In genomic region chr17:26417770-26418421, GRCm38 (mm10) we compare ENCODE assay signal across 30 mouse cellular contexts. TPM values are rescaled to one million over a fixed set of nuclear protein-coding genes. Genes with fewer than 3 reads are reported as not detected.
DNase-seq lines count a peak whose midpoint lies in the region; ATAC-seq and TF ChIP-seq lines count a peak whose summit lies in the region.
"Had no signal": no experiment of that assay in that cellular context is flagged by ENCODE, and none has a peak within 500 bp of the region (broad histone marks: within the 10 kb centered on the region; RNA-seq: fewer than 3 reads in every experiment).

No protein-coding gene starts in this region.

- H3K4me1 ChIP-seq in kidney, adult 2 months (ENCODE audit: control insufficient read depth, insufficient read depth, low read length) = peaks cover 61% of the 10 kb centered on the region
- peaks cover 8% of the 10 kb centered on the region; the same call in 1 of the 2 replicates for H3K4me1 ChIP-seq in kidney, embryonic 14.5 days (ENCODE audit: control insufficient read depth, insufficient read depth, low read length)
- H3K4me1 ChIP-seq in midbrain, embryonic 11.5 days (ENCODE audit: control insufficient read depth, insufficient read depth, low read length) = peaks cover 10% of the 10 kb centered on the region; the same call in 1 of the 2 replicates
- H3K4me1 ChIP-seq in midbrain, embryonic 10.5 days = peaks cover 22% of the 10 kb centered on the region

- H3K9ac ChIP-seq in kidney, embryonic 14.5 days (ENCODE audit: low read depth, low read length) = no peak overlapping the region
- no peak overlapping the region for H3K9ac ChIP-seq in midbrain, embryonic 11.5 days (ENCODE audit: low read length)
- H3K9ac ChIP-seq: embryonic facial prominence, embryonic 15.5 days; forebrain, embryonic 12.5 days; forebrain, postnatal 0 days; heart, embryonic 15.5 days; hindbrain, embryonic 12.5 days; limb, embryonic 12.5 days; liver, embryonic 15.5 days; midbrain, embryonic 12.5 days; neural tube, embryonic 12.5 days had no signal

- H3K4me3 ChIP-seq in kidney, adult 2 months (ENCODE audit: insufficient read depth, low read depth, low read length) = no peak overlapping the region
- H3K4me3 ChIP-seq in kidney, embryonic 14.5 days (ENCODE audit: low read length) = no peak overlapping the region
- H3K4me3 ChIP-seq in midbrain, embryonic 11.5 days (ENCODE audit: low read depth, low read length) = no peak overlapping the region
- H3K4me3 ChIP-seq in midbrain, embryonic 10.5 days = no peak overlapping the region
- H3K4me3 ChIP-seq: embryonic facial prominence, embryonic 10.5 days; embryonic facial prominence, embryonic 15.5 days; forebrain, embryonic 12.5 days; heart, embryonic 10.5 days; heart, embryonic 15.5 days; hindbrain, embryonic 12.5 days; layer of hippocampus, adult 2 months; left cerebral cortex, adult 2 months; limb, embryonic 12.5 days; liver, embryonic 15.5 days; midbrain, embryonic 12.5 days; myocyte; neural tube, embryonic 12.5 days had no signal

- TF ChIP-seq CTCF in kidney, adult 2 months (conservative IDR thresholded peaks at IDR 0.05; ENCODE audit: insufficient read depth, insufficient read length, low read depth, low read length) = no peak

- WGBS in kidney, adult 2 months = 54% methylated on average over 6 of the region's 6 CpGs
- WGBS in kidney, embryonic 14.5 days = 80% methylated on average over 6 of the region's 6 CpGs
- WGBS in midbrain, embryonic 11.5 days = 82% methylated on average over 6 of the region's 6 CpGs
- WGBS in midbrain, embryonic 10.5 days = 82% methylated on average over 6 of the region's 6 CpGs

- peak overlapping the region; percentile 53 for H3K27ac ChIP-seq in kidney, adult 2 months (ENCODE audit: insufficient read depth, low read depth, low read length)
- H3K27ac ChIP-seq in kidney, embryonic 14.5 days (ENCODE audit: low read depth, low read length) = no peak overlapping the region
- no peak overlapping the region for H3K27ac ChIP-seq in midbrain, embryonic 11.5 days (ENCODE audit: low read depth, low read length)
- no peak overlapping the region for H3K27ac ChIP-seq in midbrain, embryonic 10.5 days (replicated peaks)
- H3K27ac ChIP-seq: embryonic facial prominence, embryonic 10.5 days; embryonic facial prominence, embryonic 15.5 days; forebrain, embryonic 12.5 days; heart, embryonic 10.5 days; heart, embryonic 15.5 days; hindbrain, embryonic 12.5 days; left cerebral cortex, adult 2 months; limb, embryonic 12.5 days; liver, embryonic 15.5 days; midbrain, embryonic 12.5 days; neural tube, embryonic 12.5 days had no signal

- no peak overlapping the region for H3K4me2 ChIP-seq in kidney, embryonic 14.5 days (replicated peaks; ENCODE audit: low read depth, low read length)
- H3K4me2 ChIP-seq in midbrain, embryonic 11.5 days = no peak overlapping the region
- H3K4me2 ChIP-seq: embryonic facial prominence, embryonic 15.5 days; forebrain, embryonic 12.5 days; heart, embryonic 15.5 days; hindbrain, embryonic 12.5 days; limb, embryonic 12.5 days; liver, embryonic 15.5 days; midbrain, embryonic 12.5 days; neural tube, embryonic 12.5 days had no signal

- no peaks in the 10 kb centered on the region for H3K27me3 ChIP-seq in kidney, adult 2 months (replicated peaks; ENCODE audit: control insufficient read depth, insufficient read depth, low read length)
- H3K27me3 ChIP-seq in kidney, embryonic 14.5 days (ENCODE audit: control insufficient read depth, insufficient read depth, low read length) = peaks cover 8% of the 10 kb centered on the region
- H3K27me3 ChIP-seq in midbrain, embryonic 11.5 days (ENCODE audit: control insufficient read depth, insufficient read depth, low read length) = peaks cover 31% of the 10 kb centered on the region
- H3K27me3 ChIP-seq in midbrain, embryonic 10.5 days (ENCODE audit: low read depth, poor library complexity, severe bottlenecking) = peaks cover 67% of the 10 kb centered on the region
- H3K27me3 ChIP-seq: heart, embryonic 15.5 days had no signal

- ATAC-seq in kidney, embryonic 14.5 days (ENCODE audit: low FRiP score, low TSS enrichment) = no peak
- no peak for ATAC-seq in midbrain, embryonic 11.5 days (ENCODE audit: low FRiP score)
- ATAC-seq: forebrain, postnatal 0 days; intestine, embryonic 16.5 days; lung, postnatal 0 days had no signal

- peak; percentile 72 for DNase-seq in kidney, adult 2 months
- DNase-seq in midbrain, embryonic 11.5 days (ENCODE audit: low spot score, missing footprints) = peak; percentile 4
- DNase-seq in midbrain, embryonic 10.5 days (ENCODE audit: low spot score) = no peak
- peak; percentile 28 to 53 for DNase-seq in kidney, postnatal 25 days
- no peak for DNase-seq in frontal cortex, postnatal 14 days (ENCODE audit: low spot score in 2 of 2)
- DNase-seq: adrenal gland, postnatal 36 days; B cell, adult 2 months; cerebellum, adult 2 months; cerebellum, postnatal 25 days; forebrain, postnatal 0 days; gastrocnemius, postnatal 25 days; heart, adult 11 months; right cerebral cortex, adult 18-20 months; right cerebral cortex, postnatal 4 days had no signal

- no peak for TF ChIP-seq POLR2A in kidney, adult 2 months (IDR thresholded peaks at IDR 0.05; ENCODE audit: low read depth, low read length)

- H3K9me3 ChIP-seq in kidney, embryonic 14.5 days (ENCODE audit: control insufficient read depth, low read length) = no peaks in the 10 kb centered on the region
- no peaks in the 10 kb centered on the region for H3K9me3 ChIP-seq in midbrain, embryonic 11.5 days (ENCODE audit: control insufficient read depth, low read length)
- H3K9me3 ChIP-seq in midbrain, embryonic 10.5 days (replicated peaks) = no peaks in the 10 kb centered on the region
- H3K9me3 ChIP-seq: embryonic facial prominence, embryonic 10.5 days; embryonic facial prominence, embryonic 15.5 days; forebrain, embryonic 12.5 days; heart, embryonic 10.5 days; heart, embryonic 15.5 days; hindbrain, embryonic 12.5 days; limb, embryonic 12.5 days; liver, embryonic 15.5 days; midbrain, embryonic 12.5 days; neural tube, embryonic 12.5 days had no signal

- H3K36me3 ChIP-seq in kidney, adult 2 months (ENCODE audit: control insufficient read depth, insufficient read depth, low read length) = no peaks in the 10 kb centered on the region
- no peaks in the 10 kb centered on the region for H3K36me3 ChIP-seq in kidney, embryonic 14.5 days (ENCODE audit: control insufficient read depth, insufficient read depth, low read length)
- H3K36me3 ChIP-seq in midbrain, embryonic 11.5 days (ENCODE audit: control insufficient read depth, insufficient read depth, low read length) = no peaks in the 10 kb centered on the region
- H3K36me3 ChIP-seq in midbrain, embryonic 10.5 days = no peaks in the 10 kb centered on the region
- H3K36me3 ChIP-seq: embryonic facial prominence, embryonic 10.5 days; embryonic facial prominence, embryonic 15.5 days; forebrain, embryonic 12.5 days; heart, embryonic 15.5 days; hindbrain, embryonic 12.5 days; limb, embryonic 12.5 days; liver, embryonic 15.5 days; midbrain, embryonic 12.5 days; neural tube, embryonic 12.5 days had no signal

RNA-seq across cellular contexts. Expression of gene Neurl1b, which starts 3.3 kb away (rescaled TPM):
- polyA plus RNA-seq in kidney, adult 2 months (2012; rRNA removed) = 22.0 and 28.7 TPM in 2 replicates
- polyA plus RNA-seq in kidney, embryonic 14.5 days (2014; fragmentation: Nextera tagmentation; extraction: Ambion mirVana) = 1.6 and 2.9 TPM in 2 replicates
- polyA plus RNA-seq in midbrain, embryonic 11.5 days (2014; fragmentation: Nextera tagmentation; extraction: Ambion mirVana) = 0.18 and 0.46 TPM in 2 replicates
- 0.16 and 0.19 TPM in 2 replicates for polyA plus RNA-seq in midbrain, embryonic 10.5 days (2016; fragmentation: Nextera tagmentation; extraction: Ambion mirVana)

Comparison
In these comparisons a context has a peak if more than half of its experiments do, and no peak if none do; other contexts are left out.
1. DNase-seq: peak in kidney, adult 2 months (single experiment), midbrain, embryonic 11.5 days (single experiment) and kidney, postnatal 25 days (2 of 2); none in midbrain, embryonic 10.5 days (single experiment) and frontal cortex, postnatal 14 days (0 of 2).